Mouse (Mus musculus): ENCODE results near the gene Ppp1r18.

GRCm38 (mm10) chr17:35923281-35923680 is 57.9 kb downstream of the Ppp1r18 start:
- TF ChIP-seq ZC3H11A (IDR thresholded peaks at IDR 0.05; ENCODE audit: borderline replicate concordance, low read depth, low read length) = no peak
- TF ChIP-seq HCFC1 (IDR thresholded peaks at IDR 0.05; ENCODE audit: borderline replicate concordance, insufficient read depth, low read length) = no peak
- TF ChIP-seq MAFK (IDR thresholded peaks at IDR 0.05; ENCODE audit: insufficient read depth, low read depth, low read length) = no peak
- no peak for TF ChIP-seq CHD2 (IDR thresholded peaks at IDR 0.05; ENCODE audit: low read depth, low read length)
- no peak for TF ChIP-seq ZNF384 (IDR thresholded peaks at IDR 0.05; ENCODE audit: low read depth, low read length)

Measured in ES-E14 (cell line).